Mouse (Mus musculus) liver, adult 10 weeks (tissue): ENCODE results near the gene Ildr1. TPM values are rescaled to one million over a fixed set of nuclear protein-coding genes. Genes with fewer than 3 reads are reported as not detected.

Experiments
- polyA plus RNA-seq: library from polyadenylated mRNA; stranded (reverse); fragments of 350-450 nt; fragmentation: Illumina TruSeq; extraction: RNeasy Lipid Tissue Mini Kit (QIAGEN cat#74804); gene quantifications from one replicate; pipeline ENCODE4 v1.2.3, GENCODE M21; 2014; ENCODE audit warnings: low read depth, low replicate concordance

The Ildr1 gene
- polyA plus RNA-seq = 0.16 TPM

GRCm38 (mm10) chr16:36693818-36694413 is at the start of gene Ildr1:
Gene Ildr1 (plus strand): TSS chr16:36693978.

GRCm38 (mm10) chr16:36665782-36666181 is 28.0 kb upstream of the Ildr1 start, which contains the start of gene Cd86:
Gene Cd86 (minus strand): TSS chr16:36666081.

Other genes starting within 250 kb of the Ildr1 start
- not detected for gene Stfa3, start 238.6 kb upstream of the Ildr1 start, polyA plus RNA-seq
- gene Casr, start 131.8 kb upstream of the Ildr1 start, polyA plus RNA-seq = not detected
- 5.7 TPM for gene Cd86, start 27.9 kb upstream of the Ildr1 start, polyA plus RNA-seq
- 11.0 TPM for gene Slc15a2, start 91.0 kb downstream of the Ildr1 start, polyA plus RNA-seq
- 22.9 TPM for gene Iqcb1, start 134.4 kb downstream of the Ildr1 start, polyA plus RNA-seq
- gene Eaf2, start 181.0 kb downstream of the Ildr1 start, polyA plus RNA-seq = 1.4 TPM
- 14.9 TPM for gene Golgb1, start 181.2 kb downstream of the Ildr1 start, polyA plus RNA-seq
- gene Hcls1, start 241.0 kb downstream of the Ildr1 start, polyA plus RNA-seq = 1.8 TPM